Mouse (Mus musculus) liver, embryonic 15.5 days (tissue): Measurements from ENCODE around the gene Pidd1. TPM values are rescaled to one million over a fixed set of nuclear protein-coding genes. Genes with fewer than 3 reads are reported as not detected.

Experiments
- ATAC-seq: fragments of 200-750 bp; cut with Nextera tagmentation; 2 replicates; pipeline ENCODE4 v1.8.0; 2017; ENCODE audit warnings: moderate number of reproducible peaks, mild to moderate bottlenecking, moderate library complexity; ENCODE audit not compliant: insufficient read depth
- H3K27ac ChIP-seq: fragments of 300-500 bp; sonication (generic); replicated peaks from 2 replicates; pipeline ENCODE4 v1.5.1; 2015; ENCODE audit warnings: mild to moderate bottlenecking, inconsistent platforms
- H3K27me3 ChIP-seq: fragments of 300-500 bp; sonication (generic); 2 replicates; pipeline ENCODE4 v1.6.1; 2015; ENCODE audit warnings: mild to moderate bottlenecking, inconsistent platforms
- H3K36me3 ChIP-seq: fragments of 300-500 bp; sonication (generic); replicated peaks from 2 replicates; pipeline ENCODE4 v1.6.1; 2015; ENCODE audit warnings: moderate library complexity, mild to moderate bottlenecking, inconsistent platforms
- H3K4me1 ChIP-seq: fragments of 300-500 bp; sonication (generic); replicated peaks from 2 replicates; pipeline ENCODE4 v1.6.1; 2015; ENCODE audit warnings: inconsistent platforms
- H3K4me2 ChIP-seq: fragments of 300-500 bp; sonication (generic); 2 replicates; pipeline ENCODE4 v1.6.1; 2015; ENCODE audit warnings: moderate library complexity, mild to moderate bottlenecking, inconsistent platforms
- H3K4me3 ChIP-seq: fragments of 300-500 bp; sonication (generic); replicated peaks from 2 replicates; pipeline ENCODE4 v1.5.1; 2015; ENCODE audit warnings: mild to moderate bottlenecking, inconsistent platforms
- H3K9ac ChIP-seq: fragments of 300-500 bp; sonication (generic); 2 replicates; pipeline ENCODE4 v1.6.1; 2015; ENCODE audit warnings: moderate library complexity, mild to moderate bottlenecking, inconsistent platforms
- H3K9me3 ChIP-seq: fragments of 300-500 bp; sonication (generic); replicated peaks from 2 replicates; pipeline ENCODE4 v1.6.1; 2016; ENCODE audit warnings: inconsistent platforms
- WGBS: fragments of 180-500 bp; shearing (Covaris S2); methylation state at CpG from one replicate; pipeline ENCODE4 v1.1.7; 2015; ENCODE audit warnings: mixed read lengths; ENCODE audit not compliant: insufficient replicate concordance; 5-methylcytosine and 5-hydroxymethylcytosine counted together
- polyA plus RNA-seq: library from polyadenylated mRNA; unstranded; fragments of >200 nt; fragmentation: Nextera tagmentation; extraction: Ambion mirVana; gene quantifications from 2 replicates; pipeline ENCODE4 v1.2.1, GENCODE M21; 2015

The Pidd1 gene
- polyA plus RNA-seq, 1 experiment from 2014 or later = 10.3 TPM

- Histone ChIP-seq H3K36me3 (peaks cover 48% of the 10 kb centered on the region), H3K27me3 (no peaks in the 10 kb centered on the region), H3K4me2 (peak overlapping the region; percentile 97), H3K9ac (peak overlapping the region; percentile 60; the same call in 1 of the 2 replicates), H3K9me3 (no peaks in the 10 kb centered on the region), H3K4me3 (peak overlapping the region; percentile 50), H3K27ac (peak overlapping the region; percentile 63), H3K4me1 (peaks cover 72% of the 10 kb centered on the region)
- 35% methylated on average over 8 of the region's 8 CpGs for WGBS
- no peak for ATAC-seq
These were observed 9.4 kb downstream of the Pidd1 start for GRCm38 (mm10) chr7:141434464-141434863.

- H3K4me3 ChIP-seq = peak overlapping the region; percentile 50
- H3K27ac ChIP-seq = no peak overlapping the region
- H3K4me2 ChIP-seq = peak overlapping the region; percentile 97
- WGBS = 81% methylated on average over 15 of the region's 15 CpGs
- ATAC-seq = no peak
- H3K27me3 ChIP-seq = no peaks in the 10 kb centered on the region
- no peaks in the 10 kb centered on the region for H3K9me3 ChIP-seq
- H3K9ac ChIP-seq = no peak overlapping the region
- peaks cover 41% of the 10 kb centered on the region for H3K36me3 ChIP-seq
- H3K4me1 ChIP-seq = peaks cover 78% of the 10 kb centered on the region
These were observed 10.1 kb downstream of the Pidd1 start for GRCm38 (mm10) chr7:141433517-141434400.

- peaks cover 33% of the 10 kb centered on the region for H3K36me3 ChIP-seq
- H3K4me3 ChIP-seq = no peak overlapping the region
- no peak overlapping the region for H3K9ac ChIP-seq
- no peak overlapping the region for H3K27ac ChIP-seq
- no peaks in the 10 kb centered on the region for H3K27me3 ChIP-seq
- 82% methylated on average over 6 of the region's 6 CpGs for WGBS
- no peaks in the 10 kb centered on the region for H3K9me3 ChIP-seq
- no peak for ATAC-seq
- peaks cover 72% of the 10 kb centered on the region for H3K4me1 ChIP-seq
- no peak overlapping the region for H3K4me2 ChIP-seq
These were observed 10.9 kb downstream of the Pidd1 start for GRCm38 (mm10) chr7:141432741-141433516.

GRCm38 (mm10) chr7:141432186-141432611, 11.6 kb downstream of the Pidd1 start:
- WGBS = 70% methylated on average over 8 of the region's 8 CpGs

GRCm38 (mm10) chr7:141431434-141432185, 12.2 kb downstream of the Pidd1 start:
- ATAC-seq = no peak
- no peak overlapping the region for H3K4me2 ChIP-seq
- H3K27ac ChIP-seq = no peak overlapping the region
- peaks cover 31% of the 10 kb centered on the region for H3K36me3 ChIP-seq
- no peaks in the 10 kb centered on the region for H3K9me3 ChIP-seq
- H3K9ac ChIP-seq = no peak overlapping the region
- H3K4me3 ChIP-seq = no peak overlapping the region
- 83% methylated on average over 19 of the region's 19 CpGs for WGBS
- H3K27me3 ChIP-seq = peaks cover 5% of the 10 kb centered on the region; the same call in 1 of the 2 replicates
- H3K4me1 ChIP-seq = peaks cover 69% of the 10 kb centered on the region

More at GRCm38 (mm10) chr7:141432186-141432611, 11.6 kb downstream of the Pidd1 start:
- peaks cover 69% of the 10 kb centered on the region for H3K4me1 ChIP-seq
- no peak overlapping the region for H3K4me2 ChIP-seq
- H3K27me3 ChIP-seq = no peaks in the 10 kb centered on the region
- peaks cover 31% of the 10 kb centered on the region for H3K36me3 ChIP-seq
- H3K4me3 ChIP-seq = no peak overlapping the region
- ATAC-seq = no peak
- no peaks in the 10 kb centered on the region for H3K9me3 ChIP-seq
- no peak overlapping the region for H3K27ac ChIP-seq
- H3K9ac ChIP-seq = no peak overlapping the region

- H3K36me3 ChIP-seq = peaks cover 31% of the 10 kb centered on the region
- 85% methylated on average over 9 of the region's 9 CpGs for WGBS
- no peak overlapping the region for H3K27ac ChIP-seq
- H3K27me3 ChIP-seq = peaks cover 13% of the 10 kb centered on the region
- H3K4me1 ChIP-seq = peaks cover 64% of the 10 kb centered on the region
- H3K4me2 ChIP-seq = no peak overlapping the region
- ATAC-seq = no peak
- no peaks in the 10 kb centered on the region for H3K9me3 ChIP-seq
- H3K4me3 ChIP-seq = no peak overlapping the region
- no peak overlapping the region for H3K9ac ChIP-seq
These were observed 13.1 kb downstream of the Pidd1 start for GRCm38 (mm10) chr7:141430585-141431240.

GRCm38 (mm10) chr7:141429840-141430584, 13.8 kb downstream of the Pidd1 start:
- H3K9ac ChIP-seq = no peak overlapping the region
- peaks cover 57% of the 10 kb centered on the region for H3K4me1 ChIP-seq
- WGBS = 63% methylated on average over 9 of the region's 9 CpGs
- ATAC-seq = no peak
- H3K36me3 ChIP-seq = peaks cover 31% of the 10 kb centered on the region
- no peaks in the 10 kb centered on the region for H3K9me3 ChIP-seq
- H3K4me3 ChIP-seq = no peak overlapping the region
- no peak overlapping the region for H3K4me2 ChIP-seq
- H3K27ac ChIP-seq = no peak overlapping the region
- H3K27me3 ChIP-seq = peaks cover 18% of the 10 kb centered on the region

GRCm38 (mm10) chr7:141429310-141429709, 14.5 kb downstream of the Pidd1 start, which contains the start of gene Cend1:
Gene Cend1 (minus strand): TSS chr7:141429491.
- H3K4me1 ChIP-seq = peaks cover 50% of the 10 kb centered on the region
- WGBS = 22% methylated on average over 19 of the region's 19 CpGs
- peaks cover 18% of the 10 kb centered on the region for H3K27me3 ChIP-seq
- no peak within 1 kb of the TSS for H3K4me3 ChIP-seq
- no peaks in the 10 kb centered on the region for H3K9me3 ChIP-seq
- H3K4me2 ChIP-seq = no peak within 1 kb of the TSS
- peaks cover 31% of the 10 kb centered on the region for H3K36me3 ChIP-seq
- no peak; the same call in 1 of the 2 replicates for ATAC-seq
- H3K9ac ChIP-seq = no peak within 1 kb of the TSS
- H3K27ac ChIP-seq = no peak within 1 kb of the TSS

GRCm38 (mm10) chr7:141428701-141429100, 15.1 kb downstream of the Pidd1 start:
- no peaks in the 10 kb centered on the region for H3K9me3 ChIP-seq
- H3K36me3 ChIP-seq = peaks cover 27% of the 10 kb centered on the region
- 49% methylated on average over 5 of the region's 5 CpGs for WGBS
- no peak overlapping the region for H3K27ac ChIP-seq
- H3K9ac ChIP-seq = no peak overlapping the region
- no peak overlapping the region for H3K4me3 ChIP-seq
- peaks cover 18% of the 10 kb centered on the region for H3K27me3 ChIP-seq
- peaks cover 44% of the 10 kb centered on the region for H3K4me1 ChIP-seq
- H3K4me2 ChIP-seq = no peak overlapping the region
- no peak for ATAC-seq
